Mouse (Mus musculus): Measurements from ENCODE around the gene Arvcf. TPM values are rescaled to one million over a fixed set of nuclear protein-coding genes. Genes with fewer than 3 reads are reported as not detected.

The Arvcf gene
- polyA plus RNA-seq, 1 experiment from 2014 or later: 33.1 TPM

GRCm38 (mm10) chr16:18348601-18349175 lies 706 bp downstream of the Arvcf start:
- Histone ChIP-seq H3K27me3 (ENCODE audit: control insufficient read depth, insufficient read depth, low read length) (peaks cover 11% of the 10 kb centered on the region), H3K4me1 (ENCODE audit: control insufficient read depth, insufficient read depth, low read length) (peaks cover 14% of the 10 kb centered on the region), H3K9me3 (replicated peaks; ENCODE audit: control insufficient read depth, low read length) (no peaks in the 10 kb centered on the region), H3K27ac (ENCODE audit: low read length) (no peak overlapping the region), H3K36me3 (ENCODE audit: control insufficient read depth, insufficient read depth) (no peaks in the 10 kb centered on the region), H3K4me3 (ENCODE audit: low read length) (peak overlapping the region; percentile 81), H3K4me2 (ENCODE audit: low read depth, low read length) (peak overlapping the region; percentile 99), H3K9ac (ENCODE audit: low read length) (peak overlapping the region; percentile 82)
- ATAC-seq (replicated peaks; ENCODE audit: extremely low read depth, insufficient read depth, low FRiP score): no peak
- WGBS: 0% methylated on average over 28 of the region's 28 CpGs

- Histone ChIP-seq H3K4me2 (ENCODE audit: low read depth, low read length) (no peak overlapping the region), H3K9me3 (replicated peaks; ENCODE audit: control insufficient read depth, low read length) (no peaks in the 10 kb centered on the region), H3K4me1 (ENCODE audit: control insufficient read depth, insufficient read depth, low read length) (peaks cover 8% of the 10 kb centered on the region; the same call in 1 of the 2 replicates), H3K27me3 (ENCODE audit: control insufficient read depth, insufficient read depth, low read length) (peaks cover 11% of the 10 kb centered on the region), H3K27ac (ENCODE audit: low read length) (no peak overlapping the region), H3K36me3 (ENCODE audit: control insufficient read depth, insufficient read depth) (no peaks in the 10 kb centered on the region), H3K9ac (ENCODE audit: low read length) (no peak overlapping the region), H3K4me3 (ENCODE audit: low read length) (no peak overlapping the region)
- 71% methylated on average over 12 of the region's 12 CpGs for WGBS
- no peak for ATAC-seq (replicated peaks; ENCODE audit: extremely low read depth, insufficient read depth, low FRiP score)
These were observed 1.9 kb downstream of the Arvcf start for GRCm38 (mm10) chr16:18349761-18350325.

- no peak for ATAC-seq (replicated peaks; ENCODE audit: extremely low read depth, insufficient read depth, low FRiP score)
- H3K27me3 ChIP-seq (ENCODE audit: control insufficient read depth, insufficient read depth, low read length): peaks cover 11% of the 10 kb centered on the region
- no peaks in the 10 kb centered on the region for H3K36me3 ChIP-seq (ENCODE audit: control insufficient read depth, insufficient read depth)
- H3K4me3 ChIP-seq (ENCODE audit: low read length): no peak overlapping the region
- 48% methylated on average over 5 of the region's 5 CpGs for WGBS
- no peak overlapping the region for H3K9ac ChIP-seq (ENCODE audit: low read length)
- peaks cover 4% of the 10 kb centered on the region; the same call in 1 of the 2 replicates for H3K4me1 ChIP-seq (ENCODE audit: control insufficient read depth, insufficient read depth, low read length)
- H3K9me3 ChIP-seq (replicated peaks; ENCODE audit: control insufficient read depth, low read length): no peaks in the 10 kb centered on the region
- H3K27ac ChIP-seq (ENCODE audit: low read length): no peak overlapping the region
- H3K4me2 ChIP-seq (ENCODE audit: low read depth, low read length): no peak overlapping the region
These were observed 3.5 kb downstream of the Arvcf start for GRCm38 (mm10) chr16:18351313-18352055.

GRCm38 (mm10) chr16:18353106-18353505 lies 5.1 kb downstream of the Arvcf start:
- H3K27me3 ChIP-seq (ENCODE audit: control insufficient read depth, insufficient read depth, low read length): peaks cover 11% of the 10 kb centered on the region
- no peaks in the 10 kb centered on the region for H3K36me3 ChIP-seq (ENCODE audit: control insufficient read depth, insufficient read depth)
- no peak overlapping the region for H3K4me3 ChIP-seq (ENCODE audit: low read length)
- H3K4me2 ChIP-seq (ENCODE audit: low read depth, low read length): no peak overlapping the region
- peaks cover 4% of the 10 kb centered on the region; the same call in 1 of the 2 replicates for H3K4me1 ChIP-seq (ENCODE audit: control insufficient read depth, insufficient read depth, low read length)
- H3K9ac ChIP-seq (ENCODE audit: low read length): no peak overlapping the region
- no peaks in the 10 kb centered on the region for H3K9me3 ChIP-seq (replicated peaks; ENCODE audit: control insufficient read depth, low read length)
- no peak overlapping the region for H3K27ac ChIP-seq (ENCODE audit: low read length)
- WGBS: 35% methylated on average over 1 of the region's 1 CpGs
- ATAC-seq (replicated peaks; ENCODE audit: extremely low read depth, insufficient read depth, low FRiP score): no peak

GRCm38 (mm10) chr16:18356961-18357360 lies 9.0 kb downstream of the Arvcf start:
- no peak for ATAC-seq (replicated peaks; ENCODE audit: extremely low read depth, insufficient read depth, low FRiP score)
- no peak overlapping the region for H3K4me2 ChIP-seq (ENCODE audit: low read depth, low read length)
- no peak overlapping the region for H3K9ac ChIP-seq (ENCODE audit: low read length)
- H3K4me1 ChIP-seq (ENCODE audit: control insufficient read depth, insufficient read depth, low read length): no peaks in the 10 kb centered on the region
- no peaks in the 10 kb centered on the region for H3K36me3 ChIP-seq (ENCODE audit: control insufficient read depth, insufficient read depth)
- H3K4me3 ChIP-seq (ENCODE audit: low read length): no peak overlapping the region
- H3K9me3 ChIP-seq (replicated peaks; ENCODE audit: control insufficient read depth, low read length): no peaks in the 10 kb centered on the region
- H3K27ac ChIP-seq (ENCODE audit: low read length): no peak overlapping the region
- no peaks in the 10 kb centered on the region for H3K27me3 ChIP-seq (ENCODE audit: control insufficient read depth, insufficient read depth, low read length)
- WGBS: 89% methylated on average over 1 of the region's 1 CpGs

GRCm38 (mm10) chr16:18357977-18358376 lies 10.0 kb downstream of the Arvcf start:
- Histone ChIP-seq H3K4me2 (ENCODE audit: low read depth, low read length) (no peak overlapping the region), H3K36me3 (ENCODE audit: control insufficient read depth, insufficient read depth) (no peaks in the 10 kb centered on the region), H3K9ac (ENCODE audit: low read length) (no peak overlapping the region), H3K9me3 (replicated peaks; ENCODE audit: control insufficient read depth, low read length) (no peaks in the 10 kb centered on the region), H3K4me1 (ENCODE audit: control insufficient read depth, insufficient read depth, low read length) (no peaks in the 10 kb centered on the region), H3K27ac (ENCODE audit: low read length) (no peak overlapping the region), H3K4me3 (ENCODE audit: low read length) (no peak overlapping the region), H3K27me3 (ENCODE audit: control insufficient read depth, insufficient read depth, low read length) (no peaks in the 10 kb centered on the region)
- WGBS: 78% methylated on average over 6 of the region's 6 CpGs
- ATAC-seq (replicated peaks; ENCODE audit: extremely low read depth, insufficient read depth, low FRiP score): no peak

GRCm38 (mm10) chr16:18360151-18360805 lies 12.3 kb downstream of the Arvcf start:
- Histone ChIP-seq H3K36me3 (ENCODE audit: control insufficient read depth, insufficient read depth) (no peaks in the 10 kb centered on the region), H3K27me3 (ENCODE audit: control insufficient read depth, insufficient read depth, low read length) (no peaks in the 10 kb centered on the region), H3K4me1 (ENCODE audit: control insufficient read depth, insufficient read depth, low read length) (no peaks in the 10 kb centered on the region), H3K27ac (ENCODE audit: low read length) (no peak overlapping the region), H3K4me3 (ENCODE audit: low read length) (no peak overlapping the region), H3K9ac (ENCODE audit: low read length) (no peak overlapping the region), H3K4me2 (ENCODE audit: low read depth, low read length) (no peak overlapping the region), H3K9me3 (replicated peaks; ENCODE audit: control insufficient read depth, low read length) (no peaks in the 10 kb centered on the region)
- ATAC-seq (replicated peaks; ENCODE audit: extremely low read depth, insufficient read depth, low FRiP score): no peak
- whole genome bisulfite sequencing: 71% methylated on average over 6 of the region's 6 CpGs

- no peak for ATAC-seq (replicated peaks; ENCODE audit: extremely low read depth, insufficient read depth, low FRiP score)
- Histone ChIP-seq H3K4me3 (ENCODE audit: low read length) (no peak overlapping the region), H3K9me3 (replicated peaks; ENCODE audit: control insufficient read depth, low read length) (no peaks in the 10 kb centered on the region), H3K9ac (ENCODE audit: low read length) (no peak overlapping the region), H3K4me1 (ENCODE audit: control insufficient read depth, insufficient read depth, low read length) (no peaks in the 10 kb centered on the region), H3K4me2 (ENCODE audit: low read depth, low read length) (no peak overlapping the region), H3K27ac (ENCODE audit: low read length) (no peak overlapping the region), H3K27me3 (ENCODE audit: control insufficient read depth, insufficient read depth, low read length) (no peaks in the 10 kb centered on the region), H3K36me3 (ENCODE audit: control insufficient read depth, insufficient read depth) (no peaks in the 10 kb centered on the region)
- WGBS: 73% methylated on average over 8 of the region's 8 CpGs
These were observed 15.0 kb downstream of the Arvcf start for GRCm38 (mm10) chr16:18362948-18363347.

- Histone ChIP-seq H3K9ac (ENCODE audit: low read length) (no peak overlapping the region), H3K27me3 (ENCODE audit: control insufficient read depth, insufficient read depth, low read length) (no peaks in the 10 kb centered on the region), H3K27ac (ENCODE audit: low read length) (no peak overlapping the region), H3K4me1 (ENCODE audit: control insufficient read depth, insufficient read depth, low read length) (no peaks in the 10 kb centered on the region; the same call in 1 of the 2 replicates), H3K4me3 (ENCODE audit: low read length) (no peak overlapping the region), H3K4me2 (ENCODE audit: low read depth, low read length) (no peak overlapping the region), H3K36me3 (ENCODE audit: control insufficient read depth, insufficient read depth) (no peaks in the 10 kb centered on the region), H3K9me3 (replicated peaks; ENCODE audit: control insufficient read depth, low read length) (no peaks in the 10 kb centered on the region)
- WGBS: 82% methylated on average over 4 of the region's 4 CpGs
- ATAC-seq (replicated peaks; ENCODE audit: extremely low read depth, insufficient read depth, low FRiP score): no peak
These were observed 18.9 kb downstream of the Arvcf start for GRCm38 (mm10) chr16:18366849-18367248.

All from heart, embryonic 16.5 days (tissue).